Mouse (Mus musculus): ENCODE data around the gene Kcne4.

The Kcne4 gene

DNA sequence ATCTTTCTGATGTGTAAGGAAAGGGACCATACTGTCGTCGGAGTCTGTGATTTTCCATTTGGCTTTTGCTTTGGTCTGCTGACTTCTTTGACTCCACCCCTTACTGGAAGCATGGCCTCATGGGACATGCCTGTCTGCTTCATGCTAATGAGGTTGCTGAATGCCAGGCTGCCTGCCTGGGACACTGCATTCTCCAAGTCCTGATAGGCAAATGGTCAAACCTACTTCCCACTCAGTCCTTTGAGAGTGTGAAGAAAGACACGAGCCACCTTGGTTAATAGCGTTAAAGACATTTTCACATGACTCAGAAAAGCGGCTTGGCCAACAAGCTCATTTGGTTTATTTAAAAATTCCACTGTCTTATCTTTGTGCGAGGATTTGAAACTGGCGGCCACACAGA lies 43.5 kb downstream of the Kcne4 start:
- DNase-seq (ENCODE audit: low read depth, low spot score), result no peak

DNA sequence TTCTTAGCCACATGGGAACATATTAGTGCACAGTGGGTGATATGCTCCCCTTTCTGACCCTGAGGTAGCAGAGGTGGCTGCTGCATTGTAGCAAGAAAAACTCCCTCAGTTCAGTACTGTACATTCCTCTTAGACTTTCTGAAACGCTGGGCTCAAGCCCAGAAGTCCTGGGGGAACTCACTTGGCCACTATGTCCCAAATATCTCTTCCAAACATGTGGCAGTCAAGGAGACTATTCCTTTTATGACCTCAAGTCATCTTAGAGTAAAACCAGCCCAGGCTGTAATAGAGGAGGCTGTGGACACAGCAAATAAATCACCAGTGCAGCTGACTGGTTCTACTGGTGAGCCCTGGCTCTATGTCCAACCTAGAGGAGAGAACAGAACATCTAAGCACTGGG lies 45.7 kb downstream of the Kcne4 start:
- DNase-seq (ENCODE audit: low read depth, low spot score), result no peak

- DNase-seq (ENCODE audit: low read depth, low spot score), result no peak
Observed at GRCm38 (mm10) chr1:78863833-78864232, 47.3 kb downstream of the Kcne4 start.

DNA sequence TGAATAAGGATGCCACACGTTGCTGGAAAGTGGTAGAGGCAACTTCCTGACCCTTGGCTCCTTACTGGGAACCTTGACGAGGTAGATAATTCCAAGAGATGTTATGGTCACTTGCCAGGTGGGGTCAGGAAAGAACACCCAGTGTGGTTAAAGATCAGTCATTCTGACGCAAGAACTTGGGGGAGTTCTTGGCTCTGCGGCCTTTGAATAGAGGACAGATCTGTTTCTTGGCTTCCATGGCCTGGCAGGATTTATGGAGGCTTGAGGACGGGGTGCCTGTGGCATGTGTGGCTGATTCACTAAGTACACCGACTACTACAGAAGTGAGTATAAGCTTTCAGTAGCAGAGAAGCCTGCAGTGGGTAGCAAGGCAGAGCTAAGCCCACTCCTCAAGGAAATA lies 47.8 kb downstream of the Kcne4 start:
- no peak for DNase-seq (ENCODE audit: low read depth, low spot score)

GRCm38 (mm10) chr1:78864799-78865346 lies 48.3 kb downstream of the Kcne4 start:
- no peak for DNase-seq (ENCODE audit: low read depth, low spot score)

DNA sequence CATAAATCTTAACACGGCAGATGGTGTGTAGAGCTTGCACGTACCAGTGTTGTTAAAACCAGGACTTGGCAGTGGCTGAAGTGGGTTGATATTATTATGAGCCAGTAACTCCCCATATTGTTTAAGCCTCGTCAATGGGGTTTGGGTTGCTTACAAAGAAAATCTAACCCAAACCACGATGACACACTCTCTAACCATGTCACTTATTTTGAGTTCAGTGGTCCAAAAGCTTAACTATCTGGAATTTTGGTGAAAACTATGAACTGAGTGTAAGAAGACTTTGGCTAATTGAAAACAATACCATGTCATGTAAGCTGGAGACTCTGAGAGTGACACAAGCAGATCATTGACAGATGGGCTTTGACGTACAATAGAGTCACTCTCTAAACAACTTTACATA lies 49.4 kb downstream of the Kcne4 start:
- DNase-seq (ENCODE audit: low read depth, low spot score), result no peak

GRCm38 (mm10) chr1:78866455-78866854 lies 49.9 kb downstream of the Kcne4 start:
- no peak for DNase-seq (ENCODE audit: low read depth, low spot score)
